Mouse (Mus musculus): ENCODE results near the gene Lrrc1.

DNA sequence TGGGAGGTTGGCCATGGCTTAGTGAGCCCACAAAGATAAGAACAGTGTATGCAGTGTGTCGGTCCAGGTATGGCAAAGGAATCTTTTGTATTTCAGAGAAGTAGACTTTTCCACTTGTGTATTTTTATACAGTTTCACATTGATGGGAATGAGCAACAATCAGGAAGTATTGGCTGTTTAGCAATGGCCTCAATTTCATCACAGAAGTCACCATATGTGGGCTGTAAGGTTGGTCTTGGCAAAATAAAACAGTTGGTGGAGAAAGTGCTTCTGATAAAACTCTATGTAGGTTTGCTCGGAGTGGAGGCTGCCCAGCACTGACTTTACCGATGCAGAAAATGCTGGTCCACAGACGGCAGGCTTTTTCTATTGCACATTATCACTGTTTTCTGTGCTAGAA, 140.2 kb downstream of the Lrrc1 start:
- TF ChIP-seq CTCF (IDR thresholded peaks at IDR 0.05; ENCODE audit: control insufficient read depth, insufficient read depth, insufficient read length) (no peak), MAX (IDR thresholded peaks at IDR 0.05) (no peak), CEBPB (IDR thresholded peaks at IDR 0.05; ENCODE audit: low read depth) (no peak), MYOG (IDR thresholded peaks at IDR 0.05; ENCODE audit: control insufficient read depth, extremely low read depth, insufficient read length) (no peak), USF1 (IDR thresholded peaks at IDR 0.05; ENCODE audit: low read depth) (no peak), MYOD1 (IDR thresholded peaks at IDR 0.05; ENCODE audit: control insufficient read depth, insufficient read length, low read depth) (no peak)
